ENCODE assay signal across 8 mouse cellular contexts in the genomic region with DNA sequence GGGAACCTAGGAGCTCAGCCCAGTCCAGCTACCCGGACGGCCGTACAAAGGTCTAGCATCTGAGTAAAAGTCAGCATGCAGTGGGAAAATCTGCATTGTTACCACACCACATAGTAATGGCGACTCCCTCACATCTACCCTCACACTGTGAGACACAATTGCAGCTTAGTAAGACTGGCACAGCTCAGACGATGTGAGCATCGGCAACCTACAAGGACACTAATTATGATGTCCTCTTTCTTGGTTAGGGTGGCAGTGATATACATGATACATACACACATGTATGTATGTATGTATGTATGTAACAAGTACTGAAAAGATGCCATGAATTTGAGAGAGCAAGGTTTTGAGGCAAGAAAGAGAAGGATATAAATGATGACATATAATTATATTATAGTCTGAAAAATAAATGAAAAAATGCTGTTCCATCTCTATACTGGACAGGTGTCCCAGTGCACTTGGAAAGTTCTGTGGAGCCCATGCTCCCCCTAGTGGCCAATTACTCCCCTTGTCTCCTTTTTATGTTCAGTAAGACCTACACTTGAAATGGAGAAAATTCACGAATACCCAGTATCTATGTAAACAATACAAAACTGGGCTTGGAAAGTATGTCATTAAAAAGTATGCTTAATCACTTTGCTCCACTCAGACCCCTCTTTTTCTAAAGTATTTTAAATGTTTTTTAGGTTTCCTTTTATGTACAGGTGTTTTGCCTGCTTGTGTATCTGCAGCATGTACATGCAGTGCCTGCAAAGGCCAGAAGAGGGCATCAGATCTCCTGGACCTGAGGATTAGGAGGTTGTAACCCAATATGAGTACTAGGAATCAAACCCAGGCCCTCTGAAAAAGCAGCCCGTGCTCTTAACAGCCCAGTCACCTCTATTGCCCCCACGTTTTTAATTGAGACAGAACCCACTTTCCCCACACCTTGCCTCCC. TPM values are rescaled to one million over a fixed set of nuclear protein-coding genes. Genes with fewer than 3 reads are reported as not detected.
DNase-seq lines count a peak whose midpoint lies in the region; ATAC-seq and TF ChIP-seq lines count a peak whose summit lies in the region.

No protein-coding gene starts in this region.

- no peaks in the 10 kb centered on the region for H3K9me3 ChIP-seq in liver, embryonic 11.5 days (ENCODE audit: control insufficient read depth, low read length)
- no peaks in the 10 kb centered on the region for H3K9me3 ChIP-seq in stomach, postnatal 0 days (ENCODE audit: control insufficient read depth, low read length)

- TF ChIP-seq CTCF in stomach, postnatal 0 days (IDR thresholded peaks at IDR 0.05; ENCODE audit: low read depth) = peak; percentile 82

- ATAC-seq in liver, embryonic 11.5 days (replicated peaks; ENCODE audit: low FRiP score) = no peak
- ATAC-seq in megakaryocyte progenitor cell, adult 5-6 weeks (replicated peaks; ENCODE audit: poor library complexity) = peak; percentile 76
- ATAC-seq in stomach, postnatal 0 days (ENCODE audit: low FRiP score, low TSS enrichment) = 0 out of 2 replicates have a peak, but pooled peaks have one; percentile 42

- no peak overlapping the region for H3K27ac ChIP-seq in liver, embryonic 11.5 days (ENCODE audit: low read depth, low read length)
- H3K27ac ChIP-seq in stomach, postnatal 0 days (replicated peaks) = no peak overlapping the region

- H3K27me3 ChIP-seq in liver, embryonic 11.5 days (replicated peaks; ENCODE audit: control insufficient read depth, insufficient read depth, low read length) = no peaks in the 10 kb centered on the region
- H3K27me3 ChIP-seq in stomach, postnatal 0 days (ENCODE audit: control insufficient read depth, insufficient read depth, low read length) = no peaks in the 10 kb centered on the region

- H3K36me3 ChIP-seq in liver, embryonic 11.5 days (ENCODE audit: control insufficient read depth, insufficient read depth, low read length) = no peaks in the 10 kb centered on the region
- no peaks in the 10 kb centered on the region for H3K36me3 ChIP-seq in stomach, postnatal 0 days (ENCODE audit: control insufficient read depth, insufficient read depth, low read length)

- no peak for TF ChIP-seq EP300 in stomach, postnatal 0 days (optimal IDR thresholded peaks at IDR 0.05)

- intact Hi-C loops in heart, postnatal 10 days (cut with DNase I) = loop anchor here (1.0 to 5.0 kb wide), 2 partner anchors 344 to 472 kb away; no protein-coding TSS in a partner anchor

- peak; percentile 52 for DNase-seq in liver
- DNase-seq in liver, embryonic 11.5 days (ENCODE audit: low spot score) = no peak
- DNase-seq in adrenal gland, adult 2 months = peak; percentile 40
- peak; percentile 67 for DNase-seq in embryo, embryonic 10 days (ENCODE audit: low spot score)
- DNase-seq in heart, postnatal 10 days = peak; percentile 67 to 81
- DNase-seq in layer of hippocampus, adult 9-10 months (ENCODE audit: low spot score) = peak; percentile 49
- DNase-seq in stomach, postnatal 0 days (ENCODE audit: low spot score) = peak; percentile 62

- H3K4me3 ChIP-seq in liver, embryonic 11.5 days (ENCODE audit: low read depth, low read length) = no peak overlapping the region
- no peak overlapping the region for H3K4me3 ChIP-seq in stomach, postnatal 0 days (ENCODE audit: low read depth, low read length)

- no peaks in the 10 kb centered on the region for H3K4me1 ChIP-seq in liver, embryonic 11.5 days (replicated peaks; ENCODE audit: control insufficient read depth, insufficient read depth, low read length)
- H3K4me1 ChIP-seq in stomach, postnatal 0 days (replicated peaks; ENCODE audit: control insufficient read depth, insufficient read depth) = no peaks in the 10 kb centered on the region

- 87% methylated on average over 9 of the region's 9 CpGs for WGBS in liver, embryonic 11.5 days
- 78% methylated on average over 9 of the region's 9 CpGs for WGBS in stomach, postnatal 0 days

- H3K4me2 ChIP-seq in liver, embryonic 11.5 days = no peak overlapping the region
- no peak overlapping the region for H3K4me2 ChIP-seq in stomach, postnatal 0 days (replicated peaks; ENCODE audit: low read depth)

- H3K9ac ChIP-seq in liver, embryonic 11.5 days (ENCODE audit: low read depth, low read length) = no peak overlapping the region
- H3K9ac ChIP-seq in stomach, postnatal 0 days (ENCODE audit: low read length) = no peak overlapping the region

RNA-seq across cellular contexts. Expression of a gene that starts 57.5 kb away (rescaled TPM):
- 21.7 and 23.7 TPM in 2 replicates for polyA plus RNA-seq in liver, embryonic 11.5 days (2014; fragmentation: Nextera tagmentation; extraction: Ambion mirVana)
- 10 to 100 TPM; 17.9 to 20.4 TPM for total RNA-seq in adrenal gland, adult 2 months (2021)
- 1.6 TPM in 2 replicates for polyA plus RNA-seq in adrenal gland, adult 2 months (2012; rRNA removed)
- 10 to 100 TPM; 16.7 to 17.7 TPM for total RNA-seq in heart, postnatal 10 days (2021)
- 19.5 and 20.3 TPM in 2 replicates for total RNA-seq in megakaryocyte progenitor cell, adult 5-6 weeks (2015)
- total RNA-seq in megakaryocyte progenitor cell, adult 5-6 weeks (2017) = 19.4 and 23.3 TPM in 2 replicates
- 8.7 and 8.9 TPM in 2 replicates for polyA plus RNA-seq in stomach, postnatal 0 days (2015; fragmentation: Nextera tagmentation; extraction: Ambion mirVana)
